Mouse (Mus musculus) olfactory bulb, adult 2 months (tissue): Measurements from ENCODE around the gene Olfr102.

Source experiments
- CTCF ChIP-seq: fragments of 200-500 bp; IDR thresholded peaks from 2 replicates; pipeline ENCODE4 v1.5.1; 2012; ENCODE audit warnings: low read depth, mild to moderate bottlenecking, low read length, moderate library complexity; ENCODE audit not compliant: insufficient read depth
- POLR2A ChIP-seq: fragments of 200-500 bp; IDR thresholded peaks from 2 replicates; pipeline ENCODE4 v1.6.1; 2012; ENCODE audit warnings: mild to moderate bottlenecking, low read depth, low read length, moderate library complexity; ENCODE audit not compliant: insufficient read depth

DNA sequence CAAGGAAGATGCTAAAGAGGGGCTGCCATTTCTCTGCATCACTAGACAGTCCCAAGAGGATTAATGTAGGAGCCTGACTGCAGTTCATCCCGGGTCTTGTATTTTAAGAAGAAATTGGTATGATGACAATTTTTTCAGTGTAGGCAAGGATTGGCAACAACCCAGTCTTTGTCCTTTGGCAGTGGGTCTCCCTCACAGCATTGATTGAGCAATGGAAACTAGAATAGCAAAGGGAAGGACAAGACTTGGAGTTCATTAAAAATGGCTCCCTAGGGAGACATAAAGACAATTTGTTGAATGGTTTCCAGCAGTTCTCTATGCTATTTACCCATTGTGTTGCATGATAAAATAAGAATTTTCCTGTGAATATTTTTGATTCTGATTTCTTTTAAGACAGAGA is 36.5 kb downstream of the Olfr102 start:
- TF ChIP-seq CTCF (no peak), POLR2A (no peak)
